14 mouse cellular contexts compared by ENCODE assay signal in genomic region chr9:64604217-64604711, GRCm38 (mm10).
DNase-seq lines count a peak whose midpoint lies in the region; ATAC-seq and TF ChIP-seq lines count a peak whose summit lies in the region.
"Had no signal": no experiment of that assay in that cellular context is flagged by ENCODE, and none has a peak within 500 bp of the region (broad histone marks: within the 10 kb centered on the region; RNA-seq: fewer than 3 reads in every experiment).

No protein-coding gene starts in this region.

- ATAC-seq in embryonic facial prominence, embryonic 14.5 days (ENCODE audit: low read depth) = peak; percentile 47; the same call in 1 of the 2 replicates
- peak; percentile 86 for ATAC-seq in lung, embryonic 15.5 days (ENCODE audit: borderline replicate concordance, extremely low read depth, low FRiP score, low TSS enrichment)
- peak; percentile 60 for ATAC-seq in hindbrain, postnatal 0 days

- no peak overlapping the region for H3K9ac ChIP-seq in embryonic facial prominence, embryonic 14.5 days (ENCODE audit: low read depth, low read length)
- H3K9ac ChIP-seq in lung, embryonic 15.5 days = no peak overlapping the region
- no peak overlapping the region for H3K9ac ChIP-seq in hindbrain, postnatal 0 days (replicated peaks; ENCODE audit: low read length)

- no peak for TF ChIP-seq CTCF in hindbrain, postnatal 0 days (IDR thresholded peaks at IDR 0.05; ENCODE audit: low read depth)

- H3K4me2 ChIP-seq in embryonic facial prominence, embryonic 14.5 days (ENCODE audit: low read depth, low read length) = no peak overlapping the region
- no peak overlapping the region for H3K4me2 ChIP-seq in lung, embryonic 15.5 days
- no peak overlapping the region for H3K4me2 ChIP-seq in hindbrain, postnatal 0 days (ENCODE audit: low read depth, low read length)

- peaks cover 20% of the 10 kb centered on the region for H3K4me1 ChIP-seq in embryonic facial prominence, embryonic 14.5 days (ENCODE audit: control insufficient read depth, insufficient read depth, low read length)
- peaks cover 34% of the 10 kb centered on the region for H3K4me1 ChIP-seq in embryonic facial prominence, embryonic 10.5 days
- peaks cover 45% of the 10 kb centered on the region for H3K4me1 ChIP-seq in lung, embryonic 15.5 days
- peaks cover 43% of the 10 kb centered on the region for H3K4me1 ChIP-seq in hindbrain, postnatal 0 days (ENCODE audit: insufficient read depth, low read length)

- no peaks in the 10 kb centered on the region for H3K9me3 ChIP-seq in embryonic facial prominence, embryonic 14.5 days (ENCODE audit: control insufficient read depth, low read length)
- H3K9me3 ChIP-seq in embryonic facial prominence, embryonic 10.5 days = no peaks in the 10 kb centered on the region
- no peaks in the 10 kb centered on the region for H3K9me3 ChIP-seq in lung, embryonic 15.5 days
- no peaks in the 10 kb centered on the region for H3K9me3 ChIP-seq in hindbrain, postnatal 0 days (ENCODE audit: low read length)

- H3K36me3 ChIP-seq in embryonic facial prominence, embryonic 14.5 days (ENCODE audit: control insufficient read depth, insufficient read depth, low read length) = no peaks in the 10 kb centered on the region
- H3K36me3 ChIP-seq in embryonic facial prominence, embryonic 10.5 days (replicated peaks) = no peaks in the 10 kb centered on the region
- H3K36me3 ChIP-seq in lung, embryonic 15.5 days = no peaks in the 10 kb centered on the region
- no peaks in the 10 kb centered on the region for H3K36me3 ChIP-seq in hindbrain, postnatal 0 days (ENCODE audit: insufficient read depth, low read length)

- 44% methylated on average over 7 of the region's 7 CpGs for WGBS in embryonic facial prominence, embryonic 14.5 days
- WGBS in embryonic facial prominence, embryonic 10.5 days = 76% methylated on average over 7 of the region's 7 CpGs
- WGBS in lung, embryonic 15.5 days = 49% methylated on average over 7 of the region's 7 CpGs
- 16% methylated on average over 7 of the region's 7 CpGs for WGBS in hindbrain, postnatal 0 days

- H3K27ac ChIP-seq in embryonic facial prominence, embryonic 14.5 days (replicated peaks; ENCODE audit: low read depth, low read length) = 0 out of 2 replicates have a peak overlapping the region, but pooled peaks have one; percentile 8
- H3K27ac ChIP-seq in embryonic facial prominence, embryonic 10.5 days (replicated peaks) = no peak overlapping the region
- H3K27ac ChIP-seq in lung, embryonic 15.5 days = peak overlapping the region; percentile 76
- H3K27ac ChIP-seq in hindbrain, postnatal 0 days = peak overlapping the region; percentile 1; the same call in 1 of the 2 replicates
- H3K27ac ChIP-seq: layer of hippocampus, adult 2 months had no signal

- H3K4me3 ChIP-seq in embryonic facial prominence, embryonic 14.5 days (ENCODE audit: low read depth, low read length) = no peak overlapping the region
- H3K4me3 ChIP-seq in embryonic facial prominence, embryonic 10.5 days = no peak overlapping the region
- H3K4me3 ChIP-seq in lung, embryonic 15.5 days = no peak overlapping the region
- H3K4me3 ChIP-seq in hindbrain, postnatal 0 days (ENCODE audit: low read length) = no peak overlapping the region
- H3K4me3 ChIP-seq: layer of hippocampus, adult 2 months had no signal

- peak; percentile 83 for DNase-seq in embryonic facial prominence, embryonic 14.5 days (ENCODE audit: low spot score)
- DNase-seq in embryonic facial prominence, embryonic 10.5 days (ENCODE audit: low spot score) = no peak
- DNase-seq in lung, postnatal 25 days (ENCODE audit: low spot score) = no peak
- DNase-seq in NIH3T3 (ENCODE audit: low read depth) = peak; percentile 10
- DNase-seq in hindbrain, postnatal 0 days (ENCODE audit: low spot score) = peak; percentile 92
- DNase-seq in ovary, postnatal 10 days (ENCODE audit: low spot score) = no peak
- DNase-seq in c-Kit-positive CD71-positive TER-119-positive erythroid progenitor cells, embryonic 14.5 days (ENCODE audit: low spot score) = no peak
- DNase-seq: adrenal gland, postnatal 10 days; B cell, adult 2 months; gastrocnemius, postnatal 36 days; heart, postnatal 14 days; kidney, adult 9 months had no signal

- no peaks in the 10 kb centered on the region for H3K27me3 ChIP-seq in embryonic facial prominence, embryonic 14.5 days (replicated peaks; ENCODE audit: control insufficient read depth, insufficient read depth, low read length)
- peaks cover 31% of the 10 kb centered on the region for H3K27me3 ChIP-seq in embryonic facial prominence, embryonic 10.5 days (replicated peaks; ENCODE audit: low read depth, poor library complexity, severe bottlenecking)
- no peaks in the 10 kb centered on the region for H3K27me3 ChIP-seq in lung, embryonic 15.5 days
- no peaks in the 10 kb centered on the region for H3K27me3 ChIP-seq in hindbrain, postnatal 0 days (ENCODE audit: insufficient read depth, low read length)

Comparison
In these comparisons a context has a peak if more than half of its experiments do, and no peak if none do; other contexts are left out.
1. DNase-seq: peak in embryonic facial prominence, embryonic 14.5 days (single experiment), NIH3T3 (single experiment) and hindbrain, postnatal 0 days (single experiment); none in embryonic facial prominence, embryonic 10.5 days (single experiment), lung, postnatal 25 days (single experiment), ovary, postnatal 10 days (single experiment) and c-Kit-positive CD71-positive TER-119-positive erythroid progenitor cells, embryonic 14.5 days (single experiment).
2. Peak in every context shown above with its lines, with median percentiles within 50 percentile points of each other: ATAC-seq.